Mouse (Mus musculus) ES-Bruce4 (cell line): Measurements from ENCODE around the gene Polr3a. TPM values are rescaled to one million over a fixed set of nuclear protein-coding genes. Genes with fewer than 3 reads are reported as not detected.
A peak's percentile ranks its signal among the peaks of the same experiment; 100 is the strongest.

Experiments
- H3K27ac ChIP-seq: 2 replicates; pipeline ENCODE4 v1.5.1; 2012; ENCODE audit warnings: low read length, inconsistent platforms; ENCODE audit not compliant: insufficient read depth
- H3K27me3 ChIP-seq: 2 replicates; pipeline ENCODE4 v1.6.1; 2012; ENCODE audit warnings: mild to moderate bottlenecking, low read length, inconsistent platforms; ENCODE audit not compliant: control insufficient read depth, poor library complexity, insufficient read depth, severe bottlenecking
- H3K36me3 ChIP-seq: 2 replicates; pipeline ENCODE4 v1.6.1; 2012; ENCODE audit warnings: inconsistent platforms, mild to moderate bottlenecking, low read length, moderate library complexity; ENCODE audit not compliant: control insufficient read depth, poor library complexity, insufficient read depth, severe bottlenecking
- H3K4me1 ChIP-seq: one replicate; pipeline ENCODE4 v1.8.1; 2011; ENCODE audit warnings: low read length; ENCODE audit not compliant: control insufficient read depth, insufficient read depth
- H3K4me3 ChIP-seq: 2 replicates; pipeline ENCODE4 v1.5.1; 2011; ENCODE audit warnings: low read depth, mild to moderate bottlenecking, low read length
- H3K9ac ChIP-seq: 2 replicates; pipeline ENCODE4 v1.6.1; 2012; ENCODE audit warnings: low read depth, mild to moderate bottlenecking, inconsistent platforms; ENCODE audit not compliant: poor library complexity, severe bottlenecking
- H3K9me3 ChIP-seq: replicated peaks from 2 replicates; pipeline ENCODE4 v1.6.1; 2012; ENCODE audit warnings: mild to moderate bottlenecking, low read length, inconsistent platforms; ENCODE audit not compliant: control insufficient read depth, poor library complexity, insufficient read depth, severe bottlenecking
- CTCF ChIP-seq: IDR thresholded peaks from one replicate; pipeline ENCODE4 v1.8.1; 2011; ENCODE audit warnings: low read depth, low read length
- EP300 ChIP-seq: IDR thresholded peaks from 2 replicates; pipeline ENCODE4 v1.6.1; 2011; ENCODE audit warnings: low read depth, low read length; ENCODE audit not compliant: insufficient read depth
- POLR2A ChIP-seq: IDR thresholded peaks from one replicate; pipeline ENCODE4 v1.8.1; 2011; ENCODE audit warnings: low read length; ENCODE audit not compliant: insufficient read depth
- polyA plus RNA-seq: library from polyadenylated mRNA; stranded (reverse); fragments of >200 nt; gene quantifications from 2 replicates; pipeline ENCODE4 v1.2.4, GENCODE M21; 2011; ENCODE audit warnings: low read depth; ENCODE audit not compliant: missing spikeins, insufficient read depth, insufficient read length

Gene Polr3a
- polyA plus RNA-seq, 1 experiment, result 33.3 TPM

DNA sequence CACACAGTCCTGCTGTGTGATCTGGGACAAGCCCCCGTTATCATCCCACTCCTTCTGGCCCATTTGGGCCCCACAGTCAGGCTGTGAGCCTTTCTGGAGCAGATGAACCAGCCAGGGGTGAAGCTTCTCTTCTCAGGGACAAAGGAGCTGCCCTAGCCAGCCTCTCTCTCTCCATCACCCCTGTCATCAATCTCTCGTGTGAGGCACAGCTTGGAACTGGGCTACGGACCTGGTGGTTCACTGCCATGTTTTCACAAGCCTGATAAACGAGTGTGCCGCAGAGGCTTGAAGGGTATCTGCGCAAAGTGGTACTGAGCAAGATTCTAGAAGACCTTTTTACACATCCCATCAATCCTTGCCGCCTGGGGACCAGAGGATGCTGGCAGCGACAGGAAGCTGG, 34.7 kb upstream of the Polr3a start:
- TF ChIP-seq POLR2A (no peak), EP300 (no peak), CTCF (no peak)
- Histone ChIP-seq H3K36me3 (no peaks in the 10 kb centered on the region), H3K27me3 (no peaks in the 10 kb centered on the region), H3K27ac (no peak overlapping the region), H3K4me3 (no peak overlapping the region), H3K4me1 (no peaks in the 10 kb centered on the region), H3K9ac (no peak overlapping the region), H3K9me3 (no peaks in the 10 kb centered on the region)

DNA sequence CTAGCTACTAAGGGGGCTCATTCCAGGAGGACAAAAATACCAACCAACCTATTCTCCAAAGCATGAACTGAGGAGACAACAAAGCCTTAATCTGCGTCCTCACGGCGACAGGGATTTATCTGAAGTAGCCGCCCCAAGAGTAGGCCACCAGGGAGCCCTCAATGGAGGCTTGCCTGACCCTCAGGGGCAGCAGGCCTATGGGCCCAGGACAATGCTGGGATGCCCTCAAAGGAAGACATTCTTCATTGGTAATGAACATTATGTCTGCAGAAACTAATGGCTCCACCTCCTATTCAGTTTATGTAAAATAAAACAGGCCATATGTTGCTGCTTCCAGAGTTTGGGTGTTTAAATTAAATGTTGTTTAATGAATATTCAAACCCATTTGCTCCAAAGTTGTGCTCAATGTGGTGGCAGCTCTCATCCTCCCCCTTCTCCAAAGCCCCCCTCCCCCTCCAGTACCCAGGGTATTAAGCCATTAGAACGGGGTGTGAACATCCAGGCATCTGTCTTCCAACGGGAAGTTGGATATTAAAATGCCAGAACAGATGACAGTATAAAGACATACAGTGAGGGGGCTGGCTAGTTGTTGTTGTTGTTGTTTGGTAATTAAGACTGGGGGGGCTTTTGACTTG, 25.8 kb upstream of the Polr3a start:
- Histone ChIP-seq H3K27ac (no peak overlapping the region), H3K9ac (no peak overlapping the region), H3K27me3 (no peaks in the 10 kb centered on the region; the same call in 1 of the 2 replicates), H3K4me3 (no peak overlapping the region), H3K36me3 (no peaks in the 10 kb centered on the region), H3K4me1 (peaks cover under 1% of the 10 kb centered on the region), H3K9me3 (no peaks in the 10 kb centered on the region)
- TF ChIP-seq EP300 (no peak), CTCF (no peak), POLR2A (no peak)

DNA sequence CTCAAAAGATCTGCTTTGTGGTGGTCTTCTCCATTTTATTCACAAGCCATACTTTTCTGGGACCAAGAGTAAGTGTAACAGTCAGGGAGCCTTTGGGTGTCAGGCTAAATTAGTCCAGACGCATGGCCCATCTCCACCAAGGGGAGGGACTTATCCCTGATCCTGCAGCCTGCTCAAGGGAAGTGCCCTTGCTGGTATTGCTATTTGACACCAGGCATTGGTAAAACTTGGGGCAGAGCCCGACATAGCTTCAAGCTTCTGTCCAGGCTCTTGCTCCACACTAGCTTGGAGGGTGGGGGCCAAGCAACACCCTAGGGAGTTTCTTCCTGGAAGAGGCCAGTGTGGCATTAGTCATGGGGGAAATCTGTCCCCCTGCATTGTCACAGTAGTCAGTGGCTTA, 23.8 kb upstream of the Polr3a start:
- Histone ChIP-seq H3K27ac (no peak overlapping the region), H3K36me3 (no peaks in the 10 kb centered on the region), H3K4me3 (no peak overlapping the region), H3K4me1 (peaks cover 4% of the 10 kb centered on the region), H3K27me3 (no peaks in the 10 kb centered on the region; the same call in 1 of the 2 replicates), H3K9ac (no peak overlapping the region), H3K9me3 (no peaks in the 10 kb centered on the region)
- TF ChIP-seq CTCF (no peak), POLR2A (no peak), EP300 (no peak)

DNA sequence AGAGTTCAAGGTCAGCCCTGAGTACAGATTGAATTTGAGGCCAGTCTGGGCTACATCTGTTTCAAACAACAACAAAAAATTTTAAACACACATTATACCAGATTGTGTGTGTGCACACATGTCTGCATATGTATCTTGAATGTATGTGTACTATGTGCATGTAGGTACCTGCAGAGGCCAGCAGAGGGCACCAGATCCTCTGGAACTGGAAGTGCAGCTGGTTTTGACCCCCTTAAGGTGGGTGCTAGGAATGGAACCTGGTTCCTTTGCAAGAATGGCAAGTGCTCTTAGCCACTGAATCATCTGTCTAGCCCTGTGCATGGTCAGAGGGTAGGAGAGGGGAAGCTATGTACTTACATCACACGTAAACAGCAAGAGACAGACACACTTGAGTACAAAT, 23.4 kb upstream of the Polr3a start:
- H3K4me1 ChIP-seq, result peaks cover 4% of the 10 kb centered on the region
- H3K36me3 ChIP-seq, result no peaks in the 10 kb centered on the region
- H3K9me3 ChIP-seq, result no peaks in the 10 kb centered on the region
- no peak for TF ChIP-seq EP300
- TF ChIP-seq POLR2A, result no peak
- peak; percentile 66 for TF ChIP-seq CTCF
- H3K9ac ChIP-seq, result no peak overlapping the region
- H3K27ac ChIP-seq, result no peak overlapping the region
- H3K27me3 ChIP-seq, result no peaks in the 10 kb centered on the region
- H3K4me3 ChIP-seq, result no peak overlapping the region

DNA sequence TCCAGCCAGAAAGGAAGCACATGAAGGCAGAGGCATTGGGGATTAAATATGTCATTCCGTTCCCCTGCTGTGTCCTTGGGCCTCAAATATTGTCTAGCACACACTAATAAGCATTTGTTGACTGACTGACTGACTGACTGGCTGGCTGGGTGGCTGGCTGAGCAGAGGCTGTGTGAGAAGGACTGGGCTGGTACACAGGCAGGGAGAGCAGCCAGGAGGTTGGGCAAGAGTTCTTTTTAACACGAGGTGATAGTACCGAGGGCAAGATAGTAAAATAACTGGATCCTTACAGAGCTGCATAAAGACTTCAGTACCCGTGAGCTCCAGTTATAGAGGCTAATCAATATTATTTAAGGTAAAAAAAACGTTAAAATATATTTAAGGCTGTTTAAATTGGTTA, 22.7 kb upstream of the Polr3a start:
- H3K9ac ChIP-seq, result no peak overlapping the region
- H3K36me3 ChIP-seq, result no peaks in the 10 kb centered on the region
- H3K27me3 ChIP-seq, result no peaks in the 10 kb centered on the region
- TF ChIP-seq EP300, result no peak
- no peak for TF ChIP-seq CTCF
- TF ChIP-seq POLR2A, result no peak
- peaks cover 4% of the 10 kb centered on the region for H3K4me1 ChIP-seq
- H3K9me3 ChIP-seq, result no peaks in the 10 kb centered on the region
- H3K4me3 ChIP-seq, result no peak overlapping the region
- no peak overlapping the region for H3K27ac ChIP-seq

DNA sequence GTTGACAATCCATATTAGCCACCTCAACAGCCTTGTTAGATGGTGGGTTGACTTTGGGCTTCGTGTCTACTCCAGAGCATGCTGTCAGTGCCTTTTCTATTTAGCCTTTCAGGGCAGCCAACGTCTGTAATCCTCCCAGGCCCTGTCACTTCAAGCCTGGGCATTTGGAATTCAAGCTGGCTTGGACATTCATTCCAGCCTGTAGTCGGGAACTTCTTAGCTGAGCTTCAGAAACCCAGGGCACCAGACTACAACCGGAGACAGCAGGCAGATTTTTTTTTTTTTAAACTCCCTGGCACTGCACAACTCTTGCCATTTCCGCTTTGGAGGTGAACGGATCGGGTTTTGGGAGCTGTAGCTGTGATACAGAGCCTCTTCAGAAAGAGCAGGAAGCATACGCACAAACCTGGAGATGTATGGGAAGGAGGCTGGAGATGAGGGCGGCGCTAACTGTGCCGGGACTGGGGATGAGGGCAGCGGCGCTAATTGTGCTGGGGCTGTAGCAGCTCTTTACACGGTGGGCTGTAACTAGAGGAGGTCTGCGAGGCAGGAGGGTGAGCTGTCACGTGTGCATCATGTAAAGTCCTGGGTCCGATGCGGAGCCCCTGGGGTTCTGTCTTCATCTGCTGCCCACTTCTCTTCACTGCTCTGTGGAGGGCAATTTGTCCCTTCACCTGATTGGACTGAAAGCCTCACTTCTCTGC, 21.4 kb upstream of the Polr3a start:
- TF ChIP-seq CTCF (no peak), POLR2A (no peak), EP300 (no peak)
- H3K9me3 ChIP-seq, result no peaks in the 10 kb centered on the region
- H3K27ac ChIP-seq, result no peak overlapping the region
- H3K4me1 ChIP-seq, result peaks cover 4% of the 10 kb centered on the region
- no peak overlapping the region for H3K4me3 ChIP-seq
- H3K9ac ChIP-seq, result no peak overlapping the region
- no peaks in the 10 kb centered on the region for H3K27me3 ChIP-seq
- no peaks in the 10 kb centered on the region for H3K36me3 ChIP-seq
